Mouse (Mus musculus): ENCODE measurements around the gene Uncx.

DNA sequence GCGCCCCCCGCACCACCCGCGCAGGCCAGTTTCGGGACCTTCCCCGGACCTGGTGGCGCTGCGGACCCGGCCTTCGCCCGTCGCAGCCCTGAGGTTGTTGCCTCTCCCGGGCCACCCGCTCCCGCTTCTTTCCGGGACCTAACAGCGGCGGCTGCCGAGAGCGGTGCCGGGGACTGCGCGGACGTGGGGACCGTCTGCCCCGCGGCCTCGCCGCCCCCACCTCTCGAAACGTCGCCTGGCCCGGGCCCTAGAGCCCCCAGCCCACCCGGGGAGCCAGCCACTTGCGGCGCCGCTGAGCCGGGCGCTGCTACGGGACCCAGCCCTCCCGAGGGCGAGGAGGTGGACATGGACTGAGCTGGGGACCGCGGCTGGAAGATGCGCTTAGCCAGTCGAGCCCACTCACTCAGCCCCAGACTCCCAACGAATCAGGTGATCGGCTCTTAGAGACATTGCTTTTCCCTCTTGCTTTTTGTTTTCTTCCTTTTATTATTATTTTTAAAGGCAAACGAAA is 4.2 kb downstream of the Uncx start:
- TF ChIP-seq CTCF (IDR thresholded peaks at IDR 0.05; ENCODE audit: low read depth) (no peak), EP300 (IDR thresholded peaks at IDR 0.05; ENCODE audit: low read depth) (no peak)
